Mouse (Mus musculus) left cerebral cortex, adult 2 months (tissue): ENCODE data around the gene Per2. TPM values are rescaled to one million over a fixed set of nuclear protein-coding genes. Genes with fewer than 3 reads are reported as not detected.

Source experiments
- DNase-seq, 2 experiments: peaks; one replicate each; pipeline ENCODE4 v3.0.0; 2021 to 2022; ENCODE audit warnings: low spot score in 2 of 2, mixed read lengths in 1 of 2; ENCODE audit errors: extremely low spot score in 1 of 2
- H3K27ac ChIP-seq: fragments of 200-600 bp; 2 replicates; pipeline ENCODE4 v1.8.1; 2022
- H3K4me3 ChIP-seq: fragments of 200-600 bp; 2 replicates; pipeline ENCODE4 v1.8.1; 2022
- CTCF ChIP-seq: fragments of 200-600 bp; IDR thresholded peaks from 2 replicates; pipeline ENCODE4 v1.8.1; 2022; ENCODE audit warnings: antibody characterized with exemption, mild to moderate bottlenecking, moderate library complexity
- intact Hi-C: fragments of 180-260 bp; cut with DNase I; formaldehyde crosslinking; loops from one replicate; pipeline ENCODE4 v1.15.1; 2025
- long read RNA-seq, 2 experiments: library from polyadenylated mRNA; stranded (forward); transcript quantifications; one replicate each; pipeline ENCODE4 v2.0.0; 2021; ENCODE audit warnings: borderline mapping rate in 2 of 2
- total RNA-seq, 2 experiments: library from RNA; stranded (reverse); gene quantifications; 2 replicates each; pipeline ENCODE4 v1.2.3; 2021

Per2 gene
- total RNA-seq = 10 to 100 TPM; 24.8 to 54.6 TPM
- long read RNA-seq, experiment 1, full-length matches to known transcripts = 21 of 42 reads
- long read RNA-seq, experiment 1, partial matches to known transcripts = 2 of 42 reads
- long read RNA-seq, experiment 1, other reads (novel, unspliced or antisense) = 19 of 42 reads
- long read RNA-seq, experiment 2, full-length matches to known transcripts = 25 of 66 reads
- long read RNA-seq, experiment 2, partial matches to known transcripts = 17 of 66 reads
- long read RNA-seq, experiment 2, other reads (novel, unspliced or antisense) = 24 of 66 reads

DNA sequence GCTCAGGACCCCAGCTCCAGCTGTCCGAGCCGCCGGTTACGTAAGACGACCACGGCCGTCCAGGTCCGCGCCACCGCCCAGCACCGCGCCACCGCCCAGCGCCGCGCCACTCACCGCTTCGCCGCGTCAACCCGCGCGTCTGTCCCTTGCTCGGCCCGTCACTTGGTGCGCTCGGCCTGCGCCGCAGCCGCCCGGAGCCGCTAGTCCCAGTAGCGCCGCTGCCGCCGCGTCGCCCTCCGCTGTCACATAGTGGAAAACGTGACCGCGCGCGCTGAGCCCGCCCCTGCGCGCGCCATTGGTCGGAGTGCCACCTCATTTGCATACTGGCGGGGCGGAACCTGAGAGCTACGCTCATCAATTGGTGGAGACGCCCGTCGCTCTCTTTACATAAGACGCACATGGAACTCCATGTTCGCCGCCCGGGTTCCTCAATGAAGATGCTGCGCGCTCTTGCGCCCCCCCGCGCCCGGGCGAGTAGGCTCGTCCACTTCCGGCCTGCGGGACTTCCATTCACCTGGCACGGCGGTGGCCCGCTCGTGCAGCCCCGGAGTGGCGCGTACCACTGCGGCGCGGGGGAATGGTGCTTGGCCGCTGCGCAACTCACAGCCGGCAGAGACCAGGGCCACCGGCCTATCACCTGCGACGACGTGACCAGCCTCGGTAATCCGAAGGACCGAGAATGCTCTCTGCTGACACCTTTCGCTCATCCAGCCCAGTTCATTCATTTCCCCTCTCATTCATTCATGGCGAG is at the start of gene Per2:
Per2 (minus strand) TSS at position 266 of the 751 bp plus-strand sequence.
- Histone ChIP-seq H3K4me3 (peak within 1 kb of the TSS; percentile 96), H3K27ac (peak within 1 kb of the TSS; percentile 96)
- TF ChIP-seq CTCF = peak; percentile 39
- intact Hi-C loops = loop anchor here (1.0 to 10.0 kb wide), 3 partner anchors 31 to 254 kb away; partner anchors contain the start of gene Ilkap
- DNase-seq = peak; percentile 99

DNA sequence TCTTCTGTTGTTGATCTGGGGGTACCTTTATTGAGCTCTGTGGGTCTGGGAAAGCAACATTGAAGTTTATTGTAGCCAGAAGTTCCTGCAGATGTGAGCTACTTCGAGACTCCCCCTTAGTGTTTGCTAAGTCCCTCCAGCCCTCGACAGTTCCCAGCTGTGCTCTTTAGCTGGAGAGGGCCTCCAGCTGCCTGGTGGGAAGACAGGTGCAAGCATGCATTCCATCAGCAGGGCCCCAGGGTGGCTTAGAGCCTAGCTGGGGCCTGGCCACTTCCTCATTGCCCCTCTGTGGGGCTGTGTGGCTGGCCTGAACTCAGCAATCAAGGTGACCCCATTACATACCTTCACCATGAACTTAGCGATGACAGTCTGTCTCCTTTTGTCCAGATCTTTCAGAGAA is 45.5 kb upstream of the Per2 start:
- no peak for DNase-seq
- no peak overlapping the region for H3K27ac ChIP-seq
- intact Hi-C loops = no loop called here
- H3K4me3 ChIP-seq = no peak overlapping the region
- no peak for TF ChIP-seq CTCF

GRCm38 (mm10) chr1:91498579-91498978 is 39.5 kb upstream of the Per2 start:
- Histone ChIP-seq H3K4me3 (no peak overlapping the region), H3K27ac (no peak overlapping the region)
- DNase-seq = no peak
- intact Hi-C loops = no loop called here
- TF ChIP-seq CTCF = no peak

DNA sequence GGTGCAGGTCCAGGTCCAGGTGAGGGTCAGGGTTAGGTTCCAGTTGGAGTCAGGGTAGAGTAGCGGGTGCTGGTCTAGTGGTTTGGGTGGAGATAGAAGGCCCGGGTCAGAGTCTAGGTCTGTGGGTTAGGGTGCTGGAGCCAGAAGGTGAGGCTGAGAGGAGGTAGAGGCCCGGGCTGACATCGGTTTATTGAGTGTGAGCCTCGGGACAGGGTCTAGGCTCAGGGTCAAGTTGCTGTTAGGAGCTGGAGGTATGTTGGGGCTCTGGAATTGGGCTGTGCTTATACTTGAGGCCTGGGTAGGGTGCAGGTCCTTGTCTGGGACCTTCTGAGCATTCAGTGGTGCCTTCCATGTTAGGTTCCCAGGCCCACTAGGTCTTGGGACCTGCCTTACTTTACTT is 36.2 kb upstream of the Per2 start:
- Histone ChIP-seq H3K4me3 (peak overlapping the region; percentile 87), H3K27ac (no peak overlapping the region)
- DNase-seq = no peak
- intact Hi-C loops = no loop called here
- TF ChIP-seq CTCF = no peak

- intact Hi-C loops = no loop called here
- DNase-seq = peak; percentile 93 to 94
- no peak; the same call in 1 of the 2 replicates for TF ChIP-seq CTCF
- Histone ChIP-seq H3K27ac (peak within 1 kb of the TSS; percentile 62), H3K4me3 (peak within 1 kb of the TSS; percentile 87)
Measured at GRCm38 (mm10) chr1:91494457-91495140, 35.5 kb upstream of the Per2 start, which contains the start of gene Traf3ip1. Gene Traf3ip1, plus strand, starts transcription at chr1:91494647.

- Histone ChIP-seq H3K4me3 (peak overlapping the region; percentile 87), H3K27ac (peak overlapping the region; percentile 44; the same call in 1 of the 2 replicates)
- intact Hi-C loops = no loop called here
- no peak for TF ChIP-seq CTCF
- DNase-seq = no peak
Measured at GRCm38 (mm10) chr1:91493938-91494337, 34.8 kb upstream of the Per2 start.

DNA sequence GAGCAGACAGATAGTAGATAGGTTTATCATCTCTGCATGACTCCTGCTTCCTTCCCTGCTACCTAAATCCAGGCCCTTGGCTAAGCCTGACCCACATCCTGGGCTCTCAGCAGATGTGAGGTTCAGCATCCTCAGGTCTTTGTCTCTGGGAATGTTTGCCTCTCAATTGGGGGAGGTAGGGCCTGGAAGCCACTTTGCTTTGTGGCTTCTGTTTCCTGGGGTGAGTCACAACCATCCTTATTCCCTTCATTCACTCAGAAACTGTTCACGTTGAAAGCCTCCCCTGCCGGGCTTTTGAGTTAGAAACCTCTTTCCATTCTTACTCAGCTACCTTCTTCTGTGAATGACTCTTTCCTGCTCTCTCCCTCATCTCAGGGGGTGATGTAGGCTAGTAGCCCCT is 33.6 kb upstream of the Per2 start:
- no peak for DNase-seq
- H3K4me3 ChIP-seq = no peak overlapping the region
- no peak for TF ChIP-seq CTCF
- no peak overlapping the region for H3K27ac ChIP-seq
- intact Hi-C loops = no loop called here

GRCm38 (mm10) chr1:91490322-91490721 is 31.2 kb upstream of the Per2 start:
- intact Hi-C loops = no loop called here
- no peak for TF ChIP-seq CTCF
- no peak overlapping the region for H3K27ac ChIP-seq
- no peak for DNase-seq
- no peak overlapping the region for H3K4me3 ChIP-seq

DNA sequence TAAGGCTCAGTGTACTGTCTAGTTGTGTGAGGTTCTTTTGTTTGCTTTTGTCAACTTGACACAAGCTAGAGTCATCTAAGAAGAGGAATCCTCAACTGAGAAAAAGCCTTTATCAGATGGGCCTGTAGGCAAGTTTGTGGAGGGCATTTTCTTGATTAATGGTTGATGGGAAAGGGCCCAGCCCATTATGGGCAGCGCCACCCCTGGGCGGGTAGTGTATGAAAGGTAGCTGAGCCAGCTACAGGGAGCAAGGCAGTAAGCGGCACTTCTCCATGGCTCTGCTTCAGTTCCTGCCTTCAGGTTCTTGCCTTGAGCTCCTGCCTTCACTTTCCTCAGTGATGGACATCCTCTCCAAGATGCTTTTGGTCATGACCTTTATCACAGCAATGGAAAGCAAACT is 27.0 kb upstream of the Per2 start:
- DNase-seq = no peak
- TF ChIP-seq CTCF = no peak
- Histone ChIP-seq H3K4me3 (no peak overlapping the region), H3K27ac (no peak overlapping the region)
- intact Hi-C loops = no loop called here

DNA sequence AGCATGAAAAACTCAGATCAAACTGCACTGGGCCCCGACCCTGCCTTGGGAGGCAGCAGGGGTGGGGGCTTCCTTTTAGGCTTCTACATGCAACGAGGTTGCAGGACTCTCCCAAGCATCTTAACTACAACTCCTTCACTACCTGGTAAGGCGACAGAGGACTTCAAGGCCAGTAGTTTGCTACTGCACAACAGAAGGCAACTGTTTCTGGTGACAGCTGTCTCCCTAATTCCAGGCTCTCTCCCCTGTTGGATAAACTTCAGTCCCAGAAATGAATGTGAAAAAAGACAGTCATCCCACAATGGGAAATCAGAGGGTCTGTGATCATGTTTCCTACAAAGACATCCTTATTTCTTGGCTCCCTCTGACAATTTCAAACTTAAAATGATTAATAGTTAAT is 26.3 kb upstream of the Per2 start:
- intact Hi-C loops = no loop called here
- no peak for TF ChIP-seq CTCF

GRCm38 (mm10) chr1:91484011-91484346 is 24.9 kb upstream of the Per2 start:
- no peak for TF ChIP-seq CTCF
- Histone ChIP-seq H3K27ac (no peak overlapping the region), H3K4me3 (no peak overlapping the region)
- no peak for DNase-seq
- intact Hi-C loops = loop anchor here (5.0 kb wide), 1 partner anchor 557 kb away; no protein-coding TSS in a partner anchor

More for the DNA sequence above, 26.3 kb upstream of the Per2 start:
- H3K27ac ChIP-seq = no peak overlapping the region
- no peak for DNase-seq
- no peak overlapping the region for H3K4me3 ChIP-seq
